Mouse (Mus musculus): Measurements from ENCODE around the gene Galr2.

The Galr2 gene

GRCm38 (mm10) chr11:116280751-116281663, at the start of gene Galr2:
Galr2 (plus strand) TSS chr11:116280939.
- DNase-seq, result no peak

GRCm38 (mm10) chr11:116232427-116232826, 48.3 kb upstream of the Galr2 start:
- DNase-seq, result peak; percentile 5

- no peak for DNase-seq
Measured at GRCm38 (mm10) chr11:116234901-116235300, 45.8 kb upstream of the Galr2 start.

GRCm38 (mm10) chr11:116237742-116238395, 42.9 kb upstream of the Galr2 start, which contains the start of gene Evpl:
Evpl (minus strand) TSS chr11:116238077.
- DNase-seq, result peak; percentile 81

GRCm38 (mm10) chr11:116239797-116240196, 40.9 kb upstream of the Galr2 start:
- no peak for DNase-seq

- DNase-seq, result no peak
Measured at GRCm38 (mm10) chr11:116241744-116242235, 38.9 kb upstream of the Galr2 start.

- DNase-seq, result no peak
Measured at GRCm38 (mm10) chr11:116244580-116244979, 36.2 kb upstream of the Galr2 start.

- DNase-seq, result no peak
Measured at GRCm38 (mm10) chr11:116245616-116246015, 35.1 kb upstream of the Galr2 start.

GRCm38 (mm10) chr11:116247502-116248222, 33.1 kb upstream of the Galr2 start:
- no peak for DNase-seq

GRCm38 (mm10) chr11:116250898-116251297, 29.8 kb upstream of the Galr2 start:
- DNase-seq, result no peak

GRCm38 (mm10) chr11:116253076-116253600, 27.6 kb upstream of the Galr2 start:
- peak; percentile 46 for DNase-seq

- DNase-seq, result no peak
Measured at GRCm38 (mm10) chr11:116254627-116255026, 26.1 kb upstream of the Galr2 start.

- no peak for DNase-seq
Measured at GRCm38 (mm10) chr11:116255090-116255981, 25.4 kb upstream of the Galr2 start.

GRCm38 (mm10) chr11:116255982-116256675, 24.6 kb upstream of the Galr2 start:
- DNase-seq, result no peak

GRCm38 (mm10) chr11:116259461-116259860, 21.3 kb upstream of the Galr2 start:
- DNase-seq, result peak; percentile 41

- no peak for DNase-seq
Measured at GRCm38 (mm10) chr11:116260259-116260658, 20.5 kb upstream of the Galr2 start.

GRCm38 (mm10) chr11:116265352-116265751, 15.4 kb upstream of the Galr2 start:
- DNase-seq, result peak; percentile 44

GRCm38 (mm10) chr11:116265850-116266249, 14.9 kb upstream of the Galr2 start:
- no peak for DNase-seq

- DNase-seq, result no peak
Measured at GRCm38 (mm10) chr11:116267637-116268036, 13.1 kb upstream of the Galr2 start.

- DNase-seq, result no peak
Measured at GRCm38 (mm10) chr11:116268313-116268712, 12.4 kb upstream of the Galr2 start.

GRCm38 (mm10) chr11:116269560-116269959, 11.2 kb upstream of the Galr2 start:
- no peak for DNase-seq

Measured in thymus, postnatal 4 days (tissue).